Mouse (Mus musculus) urinary bladder, postnatal 4 days (tissue): ENCODE measurements around the gene Sf1.

Experiments
- DNase-seq, 2 experiments: peaks; one replicate each; pipeline ENCODE4 v3.0.0; 2021 to 2022; ENCODE audit warnings: low spot score in 2 of 2

Gene Sf1

DNA sequence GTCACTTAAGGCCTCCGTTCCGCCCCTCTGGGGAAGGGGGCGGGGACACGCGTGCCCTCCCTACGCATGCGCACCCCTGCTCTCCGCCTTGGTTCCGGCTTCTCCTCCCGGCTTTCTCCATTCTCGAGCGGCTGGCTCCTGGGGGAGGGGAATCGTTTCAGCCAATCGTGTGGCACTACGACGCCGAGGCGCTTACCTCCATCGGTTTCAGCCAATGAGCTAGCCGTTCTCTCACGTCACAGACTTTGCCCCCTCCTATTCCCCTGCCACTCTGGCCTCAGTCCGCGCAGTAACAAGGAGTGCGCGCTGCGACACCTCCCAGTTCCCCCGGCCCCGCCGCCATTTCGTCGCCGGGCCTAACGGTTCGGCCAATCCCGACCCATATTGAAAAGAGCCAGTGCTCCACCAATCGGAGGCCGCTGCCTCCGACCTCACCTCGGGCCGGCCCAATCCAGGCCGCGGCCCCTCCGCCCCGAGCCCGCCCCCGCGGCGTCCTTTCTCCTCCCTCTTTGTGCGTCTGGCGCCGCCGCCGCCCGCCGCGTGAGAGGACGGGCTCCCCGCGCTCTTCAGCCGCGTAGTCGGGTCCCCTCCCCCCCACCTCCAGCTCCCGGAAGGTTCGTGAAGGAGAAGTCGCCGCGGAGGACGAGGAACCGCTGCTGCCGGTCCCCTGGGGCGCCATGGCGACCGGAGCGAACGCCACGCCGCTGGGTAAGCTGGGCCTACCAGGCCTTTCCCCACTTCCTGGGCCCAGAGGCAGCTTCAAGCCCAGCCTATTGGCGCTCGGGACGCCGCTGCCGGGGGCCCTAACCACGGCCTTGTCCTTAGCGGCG is at the start of gene Sf1:
Gene Sf1, plus strand, starts transcription at position 280 of the 830 bp plus-strand sequence.
- DNase-seq: peak; percentile 99 to 100

GRCm38 (mm10) chr19:6313796-6314195 is 49.7 kb upstream of the Sf1 start:
- no peak for DNase-seq

DNA sequence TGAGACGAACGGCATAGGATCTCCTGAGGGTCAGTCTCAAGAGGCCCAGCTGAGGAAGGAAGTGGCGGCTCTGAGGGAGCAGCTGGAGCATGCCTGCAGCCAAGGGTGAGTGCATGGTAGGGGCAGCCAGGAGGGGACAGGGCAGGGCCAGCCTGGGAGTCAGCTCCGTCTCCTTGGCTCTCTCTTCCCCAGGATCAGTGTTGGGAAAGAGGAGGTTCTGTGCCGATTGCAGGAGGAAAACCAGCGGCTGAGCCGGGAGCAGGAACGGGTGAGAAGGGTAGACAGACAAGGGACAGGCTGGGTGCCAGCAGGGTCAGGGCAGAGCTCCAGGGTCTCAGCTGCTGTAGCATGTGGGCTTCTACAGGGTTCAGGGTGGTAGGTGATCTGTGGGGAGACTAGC is 49.0 kb upstream of the Sf1 start:
- DNase-seq: no peak

DNA sequence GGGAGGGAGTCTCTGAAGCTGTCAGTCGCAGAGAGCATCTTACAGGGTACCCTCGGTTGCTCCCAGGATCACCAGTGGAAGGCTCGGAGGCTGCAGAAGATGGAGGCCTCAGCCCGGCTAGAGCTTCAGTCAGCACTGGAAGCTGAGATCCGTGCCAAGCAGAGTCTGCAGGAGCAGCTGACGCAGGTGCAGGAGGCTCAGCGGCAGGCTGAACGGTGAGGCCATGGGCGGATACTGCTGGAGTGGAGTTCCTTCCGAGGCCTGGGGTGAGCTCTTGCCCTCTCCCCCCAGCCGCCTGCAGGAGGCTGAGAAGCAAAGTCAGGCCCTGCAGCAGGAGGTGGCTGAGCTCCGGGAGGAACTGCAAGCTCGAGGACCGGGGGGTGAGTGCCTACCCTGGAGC is 47.9 kb upstream of the Sf1 start:
- DNase-seq: no peak

- no peak for DNase-seq
These were observed 45.3 kb upstream of the Sf1 start for GRCm38 (mm10) chr19:6318145-6318544.

- no peak for DNase-seq
These were observed 42.1 kb upstream of the Sf1 start for GRCm38 (mm10) chr19:6321358-6321757.

GRCm38 (mm10) chr19:6321786-6322621 is 41.5 kb upstream of the Sf1 start:
- no peak for DNase-seq

GRCm38 (mm10) chr19:6324751-6325150 is 38.7 kb upstream of the Sf1 start:
- DNase-seq: no peak

DNA sequence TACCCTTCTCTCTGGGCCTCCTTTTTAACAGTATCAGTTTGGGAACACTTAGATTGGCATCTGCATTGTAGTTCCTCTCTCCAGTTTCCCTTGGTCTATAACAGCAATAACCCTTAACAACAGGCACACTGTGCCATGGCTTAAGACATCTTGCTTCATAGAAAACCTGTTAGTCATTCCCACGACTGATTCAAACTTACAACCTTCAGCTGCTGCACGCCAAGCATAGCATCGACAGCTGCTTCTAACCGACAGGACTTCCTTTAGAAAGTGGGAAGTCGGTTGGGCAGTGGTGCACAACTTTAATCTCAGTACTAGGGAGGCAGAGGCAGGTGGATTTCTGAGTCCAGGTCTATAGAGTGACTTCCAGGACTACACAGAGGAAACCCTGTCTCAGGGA is 32.3 kb upstream of the Sf1 start:
- DNase-seq: no peak

- no peak for DNase-seq
These were observed 31.6 kb upstream of the Sf1 start for GRCm38 (mm10) chr19:6331719-6332516.

DNA sequence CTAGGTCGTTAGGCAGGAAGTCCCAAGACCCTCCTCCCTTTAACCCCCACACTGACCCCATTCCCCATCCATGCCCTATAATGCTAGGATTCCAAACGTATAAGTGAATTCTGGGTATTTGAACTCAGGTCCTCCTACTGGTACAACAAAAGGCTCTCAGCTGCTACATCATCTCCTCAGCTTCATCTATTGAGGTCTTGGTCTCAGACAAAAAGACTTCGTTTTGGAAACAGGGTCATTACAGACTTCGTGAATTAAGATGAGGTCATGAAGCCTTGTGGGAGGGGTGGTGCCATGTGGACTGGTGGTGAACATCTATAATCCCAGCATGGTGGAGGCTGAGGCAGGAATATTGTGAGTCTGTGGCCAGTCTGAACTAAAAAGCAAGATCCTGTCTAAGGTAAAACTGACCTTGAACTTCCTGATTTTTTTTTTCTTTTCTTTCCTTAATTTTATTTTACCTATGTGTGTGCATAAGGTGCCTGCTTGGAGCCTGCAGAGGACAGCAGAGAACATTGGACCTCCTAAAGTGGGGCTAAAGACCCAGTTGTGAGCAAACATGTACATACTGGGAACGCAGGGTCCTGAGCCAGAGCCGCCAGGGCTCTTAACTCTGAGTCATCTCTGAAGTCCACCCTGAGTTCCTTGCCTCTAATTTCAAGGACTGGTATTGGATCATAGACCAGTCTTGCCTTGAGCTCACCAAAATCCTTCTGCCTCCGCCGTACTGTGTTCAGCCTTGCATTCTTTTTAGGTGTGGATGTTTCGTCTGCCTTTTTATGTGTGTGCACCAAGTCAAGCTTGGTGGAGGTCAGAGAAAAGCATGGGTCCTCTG is 29.5 kb upstream of the Sf1 start:
- DNase-seq: no peak

GRCm38 (mm10) chr19:6334673-6335457 is 28.6 kb upstream of the Sf1 start, which contains the start of gene Men1:
TSS of gene Men1 (plus strand) at chr19:6334979.
- DNase-seq: peak; percentile 91

DNA sequence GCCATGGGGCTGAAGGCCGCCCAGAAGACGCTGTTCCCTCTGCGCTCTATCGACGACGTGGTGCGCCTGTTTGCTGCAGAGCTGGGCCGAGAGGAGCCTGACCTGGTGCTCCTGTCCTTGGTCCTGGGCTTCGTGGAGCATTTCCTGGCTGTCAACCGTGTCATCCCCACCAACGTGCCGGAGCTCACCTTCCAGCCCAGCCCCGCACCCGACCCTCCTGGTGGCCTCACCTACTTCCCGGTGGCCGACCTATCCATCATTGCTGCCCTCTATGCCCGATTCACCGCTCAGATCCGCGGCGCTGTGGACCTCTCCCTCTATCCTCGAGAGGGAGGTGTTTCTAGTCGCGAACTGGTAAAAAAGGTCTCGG is 28.0 kb upstream of the Sf1 start:
- DNase-seq: no peak

GRCm38 (mm10) chr19:6336920-6337319 is 26.6 kb upstream of the Sf1 start:
- no peak for DNase-seq

DNA sequence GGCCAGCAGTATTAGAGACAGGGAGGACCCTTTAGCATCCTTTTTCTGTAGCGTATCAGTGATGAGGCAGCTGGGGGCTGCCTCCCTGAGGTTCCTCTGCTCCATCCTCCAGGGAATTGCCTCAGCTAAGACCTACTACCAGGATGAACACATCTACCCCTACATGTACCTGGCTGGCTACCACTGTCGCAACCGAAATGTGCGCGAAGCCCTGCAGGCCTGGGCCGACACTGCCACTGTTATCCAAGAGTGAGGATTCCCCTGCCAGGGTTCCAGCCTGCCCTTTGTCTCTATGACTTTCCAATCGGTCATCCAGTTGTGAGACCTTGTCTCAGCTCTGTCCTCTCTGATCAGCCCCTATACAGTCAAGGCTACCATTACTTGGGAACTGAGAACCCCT is 25.3 kb upstream of the Sf1 start:
- DNase-seq: no peak

- DNase-seq: no peak
These were observed 24.8 kb upstream of the Sf1 start for GRCm38 (mm10) chr19:6338716-6339115.

- no peak for DNase-seq
These were observed 24.3 kb upstream of the Sf1 start for GRCm38 (mm10) chr19:6339191-6339590.

GRCm38 (mm10) chr19:6339890-6340504 is 23.5 kb upstream of the Sf1 start:
- DNase-seq: no peak

DNA sequence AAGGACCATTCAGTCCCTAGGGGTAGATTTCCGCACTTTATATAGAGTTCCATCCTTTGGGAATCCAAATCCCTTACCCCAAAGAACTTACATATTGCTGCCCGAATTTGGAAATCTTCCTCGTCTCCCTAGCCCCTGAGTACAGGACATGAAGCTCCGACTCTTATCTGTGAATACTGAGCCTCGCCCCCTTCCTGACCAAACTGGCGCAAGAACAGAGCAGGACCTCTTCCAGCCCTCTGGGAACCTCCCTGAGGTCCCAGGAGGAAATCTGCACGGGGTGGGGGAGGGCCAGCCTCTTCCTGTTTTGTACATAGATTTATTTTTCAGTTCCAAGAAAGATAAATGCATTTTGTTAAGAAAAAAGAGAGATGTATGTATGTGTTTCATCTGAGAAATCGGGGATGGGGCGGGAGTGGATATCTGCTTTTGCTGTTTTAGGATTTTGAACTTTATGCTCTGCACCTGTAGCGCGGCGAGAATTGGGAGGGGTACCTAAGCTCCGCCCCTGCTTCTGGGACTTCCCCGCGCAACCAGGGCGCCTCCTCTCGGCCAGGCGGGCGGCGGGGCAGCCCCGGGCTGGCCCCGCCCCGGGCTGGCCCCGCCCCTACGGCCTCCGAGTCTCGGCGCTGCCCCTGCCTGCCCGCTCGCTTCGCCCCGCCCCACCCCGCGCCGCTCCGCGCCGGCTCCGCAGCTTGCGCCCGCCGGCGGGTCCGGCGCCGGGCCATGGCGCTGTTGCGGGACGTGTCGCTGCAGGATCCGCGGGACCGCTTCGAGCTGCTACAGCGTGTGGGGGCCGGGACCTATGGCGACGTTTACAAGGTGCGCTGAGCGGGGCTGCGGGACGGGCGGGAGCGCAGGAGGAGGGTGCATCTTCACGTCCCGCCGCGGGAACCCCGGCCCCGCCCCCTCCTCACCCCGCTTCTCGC is 22.7 kb upstream of the Sf1 start, which contains the start of gene Map4k2:
Gene Map4k2, plus strand, starts transcription at position 612 of the 929 bp plus-strand sequence.
- peak; percentile 81 to 86 for DNase-seq
